Mouse (Mus musculus): Measurements from ENCODE around the gene Rnf7.

DNA sequence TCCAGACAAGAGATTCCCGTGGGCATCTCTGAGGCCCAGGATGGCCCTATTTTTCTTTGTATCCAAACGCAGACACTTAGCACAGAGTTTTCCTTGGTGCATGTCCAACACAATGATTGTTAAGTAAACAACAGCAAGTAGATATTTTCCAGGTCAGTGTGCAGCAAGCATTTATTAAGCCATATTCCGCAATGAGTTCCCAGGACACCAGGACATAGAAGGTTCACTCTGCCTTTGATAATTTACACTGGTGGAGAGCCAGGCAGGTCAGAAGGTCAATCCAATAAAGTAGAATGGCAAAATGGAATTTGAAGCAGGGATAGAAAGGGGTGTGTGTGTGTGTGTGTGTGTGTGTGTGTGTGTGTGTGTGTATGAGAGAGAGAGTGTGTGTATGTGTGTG lies 47.4 kb downstream of the Rnf7 start:
- TF ChIP-seq CTCF (IDR thresholded peaks at IDR 0.05; ENCODE audit: extremely low read depth, insufficient read length, insufficient replicate concordance, low read depth, low read length) (no peak), POLR2A (IDR thresholded peaks at IDR 0.05; ENCODE audit: low read depth, low read length) (no peak)
